25 mouse cellular contexts compared by ENCODE assay signal in the genomic region with DNA sequence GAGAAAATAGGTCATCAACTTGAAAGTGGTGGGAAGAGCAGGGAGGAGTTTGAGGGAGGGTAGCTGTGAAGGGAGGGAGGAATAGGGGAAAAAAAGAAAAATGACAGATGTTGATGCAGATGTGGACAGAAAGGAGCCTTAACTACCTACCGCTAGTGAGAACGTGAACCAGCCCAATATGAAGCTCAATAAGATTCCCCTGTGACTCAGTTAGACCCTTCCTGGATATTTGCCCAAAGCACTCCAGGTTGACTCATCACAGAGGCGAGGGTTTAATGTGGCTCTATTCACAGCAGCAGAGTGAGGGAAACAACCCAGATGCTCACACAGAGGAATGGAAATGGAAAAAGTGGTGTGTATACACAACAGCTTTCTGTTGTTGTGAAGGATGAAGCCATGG. TPM values are rescaled to one million over a fixed set of nuclear protein-coding genes. Genes with fewer than 3 reads are reported as not detected.
"Had no signal": no experiment of that assay in that cellular context is flagged by ENCODE, and none has a peak within 500 bp of the region (broad histone marks: within the 10 kb centered on the region; RNA-seq: fewer than 3 reads in every experiment).

No protein-coding gene starts in this region.

- H3K27ac ChIP-seq: kidney, embryonic 15.5 days; left cerebral cortex, adult 2 months; limb, embryonic 12.5 days; limb, embryonic 15.5 days; liver, embryonic 12.5 days; liver, embryonic 15.5 days; lung, embryonic 15.5 days; midbrain, embryonic 12.5 days; midbrain, embryonic 15.5 days; neural tube, embryonic 13.5 days; stomach, embryonic 15.5 days had no signal

- H3K4me3 ChIP-seq: kidney, embryonic 15.5 days; left cerebral cortex, adult 2 months; limb, embryonic 12.5 days; limb, embryonic 15.5 days; liver, embryonic 12.5 days; liver, embryonic 15.5 days; lung, embryonic 15.5 days; midbrain, embryonic 12.5 days; midbrain, embryonic 15.5 days; neural tube, embryonic 13.5 days; stomach, embryonic 15.5 days had no signal

- H3K9me3 ChIP-seq: kidney, embryonic 15.5 days; limb, embryonic 12.5 days; limb, embryonic 15.5 days; liver, embryonic 12.5 days; liver, embryonic 15.5 days; lung, embryonic 15.5 days; midbrain, embryonic 12.5 days; midbrain, embryonic 15.5 days; neural tube, embryonic 13.5 days; stomach, embryonic 15.5 days had no signal

- DNase-seq: kidney, adult 8-10 months; kidney, postnatal 10 days; kidney, postnatal 36 days; layer of hippocampus, postnatal 36 days; lung, adult 18-20 months; lung, postnatal 10 days; lung, postnatal 36 days; retina, postnatal 1 day; right cerebral cortex, postnatal 25 days; spleen, adult 18-20 months; thymus, postnatal 25 days had no signal

- ATAC-seq: liver, embryonic 12.5 days; midbrain, embryonic 15.5 days had no signal

- H3K4me2 ChIP-seq: kidney, embryonic 15.5 days; limb, embryonic 12.5 days; limb, embryonic 15.5 days; liver, embryonic 12.5 days; liver, embryonic 15.5 days; lung, embryonic 15.5 days; midbrain, embryonic 12.5 days; midbrain, embryonic 15.5 days; neural tube, embryonic 13.5 days; stomach, embryonic 15.5 days had no signal

- H3K9ac ChIP-seq: kidney, embryonic 15.5 days; limb, embryonic 12.5 days; limb, embryonic 15.5 days; liver, embryonic 12.5 days; liver, embryonic 15.5 days; lung, embryonic 15.5 days; midbrain, embryonic 12.5 days; midbrain, embryonic 15.5 days; neural tube, embryonic 13.5 days; stomach, embryonic 15.5 days had no signal

- H3K36me3 ChIP-seq: kidney, embryonic 15.5 days; limb, embryonic 12.5 days; limb, embryonic 15.5 days; liver, embryonic 12.5 days; liver, embryonic 15.5 days; lung, embryonic 15.5 days; midbrain, embryonic 12.5 days; midbrain, embryonic 15.5 days; neural tube, embryonic 13.5 days; stomach, embryonic 15.5 days had no signal

- H3K4me1 ChIP-seq: kidney, embryonic 15.5 days; limb, embryonic 15.5 days; lung, embryonic 15.5 days had no signal

RNA-seq across cellular contexts. Expression of a gene that starts 3.7 kb away (rescaled TPM):
- total RNA-seq: neutrophil, adult 5-6 weeks had no signal

RNA-seq across cellular contexts. Expression of a gene that starts 38.2 kb away (rescaled TPM):
- total RNA-seq: megakaryocyte progenitor cell, adult 5-6 weeks; megakaryocyte-erythroid progenitor cell, adult 5-6 weeks; neutrophil, adult 5-6 weeks had no signal
- polyA plus RNA-seq: limb, embryonic 12.5 days; liver, embryonic 12.5 days; liver, embryonic 15.5 days; midbrain, embryonic 12.5 days; neural tube, embryonic 13.5 days; stomach, embryonic 15.5 days had no signal
